Mouse (Mus musculus) MEL-GATA-1-ER (cell line): Measurements from ENCODE around the gene Fcer2a.

Experiments
- DNase-seq: peaks from one replicate; pipeline ENCODE4 v3.0.0-alpha.2; 2012; ENCODE audit warnings: low read depth; ENCODE audit errors: extremely low read depth

The Fcer2a gene

DNA sequence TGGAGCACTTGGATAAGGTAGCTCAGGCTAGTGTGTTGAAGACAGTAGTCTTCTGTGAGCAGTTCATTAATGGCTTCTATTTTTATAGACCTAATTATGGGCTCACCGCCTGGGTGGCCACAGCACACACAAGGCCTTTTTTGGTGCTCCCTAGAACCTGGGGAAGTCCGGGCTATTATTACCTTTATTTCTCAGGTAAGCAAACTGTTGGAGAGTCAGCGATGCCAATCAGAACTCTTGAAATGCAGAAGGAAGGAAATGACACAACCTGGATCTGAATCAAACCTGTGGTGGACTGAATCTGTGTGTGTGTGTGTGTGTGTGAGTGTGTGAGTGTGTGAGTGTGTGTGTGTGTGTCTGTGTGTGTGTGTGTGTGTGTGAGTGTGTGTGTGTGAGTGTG, at the start of gene Fcer2a:
Gene Fcer2a (minus strand): TSS at position 55 of the 400 bp plus-strand sequence.
- DNase-seq: no peak

- DNase-seq: no peak
These were observed 43.0 kb upstream of the Fcer2a start for GRCm38 (mm10) chr8:3736947-3737346.

GRCm38 (mm10) chr8:3735599-3735998, 41.6 kb upstream of the Fcer2a start:
- DNase-seq: no peak

GRCm38 (mm10) chr8:3734084-3734483, 40.1 kb upstream of the Fcer2a start:
- peak; percentile 42 for DNase-seq

- DNase-seq: no peak
These were observed 27.1 kb upstream of the Fcer2a start for GRCm38 (mm10) chr8:3721041-3721440.

DNA sequence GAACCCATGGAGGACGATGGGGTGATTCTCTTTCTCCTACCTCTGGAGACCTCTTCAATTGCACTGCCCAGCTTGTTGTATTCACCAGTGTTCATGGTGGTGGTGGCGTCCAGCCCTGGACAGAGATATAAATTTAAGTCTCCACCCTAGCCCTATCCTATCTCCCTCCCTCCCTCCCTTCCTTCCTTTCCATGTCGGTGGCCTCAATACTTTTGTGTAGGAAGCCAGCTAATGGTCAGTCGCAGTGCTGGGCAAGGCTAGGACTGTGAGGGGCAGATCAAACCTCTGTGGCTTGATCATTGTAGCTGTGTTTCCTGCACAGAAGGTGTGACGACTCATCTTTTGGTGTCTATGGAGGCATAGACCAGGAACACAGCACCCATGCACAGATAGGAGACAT, 26.6 kb upstream of the Fcer2a start, which contains the start of gene Clec4g:
Gene Clec4g (minus strand): TSS at position 101 of the 400 bp plus-strand sequence.
- no peak for DNase-seq

- DNase-seq: peak; percentile 41
These were observed 24.6 kb upstream of the Fcer2a start for GRCm38 (mm10) chr8:3718559-3718958.

DNA sequence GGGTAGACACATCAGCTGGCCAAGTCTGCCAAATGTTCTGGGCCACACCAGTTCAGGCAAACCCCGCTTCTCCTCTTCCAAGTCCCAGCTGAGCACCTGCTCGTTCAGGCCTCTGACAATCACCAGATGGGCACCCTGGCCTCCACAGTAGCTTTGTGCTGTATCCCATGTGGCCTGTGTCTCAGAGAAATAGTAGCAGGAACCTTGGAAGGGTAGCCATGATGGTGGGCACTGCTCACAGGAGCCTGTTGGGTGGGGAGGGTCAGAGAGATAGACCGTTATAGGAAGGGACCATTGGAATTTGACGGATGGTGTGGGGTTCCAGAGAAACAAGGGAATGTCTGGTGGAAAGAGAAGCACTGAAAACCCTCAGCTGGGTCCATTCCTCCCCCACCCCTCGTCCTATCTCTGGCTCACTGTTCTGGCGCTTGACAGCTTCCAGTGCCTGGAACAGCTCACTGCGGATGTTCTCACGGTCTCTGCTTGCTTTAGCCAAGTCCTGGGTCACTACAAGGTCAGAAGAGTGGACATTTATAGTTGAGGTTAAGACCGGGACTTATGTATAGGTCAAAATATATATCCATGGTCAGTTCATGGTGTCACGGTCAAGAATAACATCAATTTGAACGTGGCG, 23.5 kb upstream of the Fcer2a start:
- DNase-seq: no peak

DNA sequence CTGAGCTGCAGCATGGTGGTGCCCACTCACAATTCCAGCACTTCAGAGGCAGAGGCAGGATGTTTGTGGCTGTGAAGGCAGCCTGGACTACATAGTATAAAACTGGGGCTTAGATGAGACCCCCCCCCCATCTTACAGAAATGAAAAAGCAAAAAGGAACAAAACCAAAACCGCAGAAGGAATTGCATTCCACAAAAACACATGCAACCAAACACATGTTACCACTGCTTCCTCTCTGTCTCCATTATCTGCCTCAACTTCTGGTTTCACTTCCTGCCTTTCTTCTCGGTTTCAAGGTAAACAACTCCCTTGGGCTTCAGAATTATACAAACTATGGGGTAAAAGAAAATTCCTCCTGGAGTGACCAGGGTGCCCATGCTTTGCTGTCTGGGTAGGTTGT, 17.7 kb upstream of the Fcer2a start:
- DNase-seq: peak; percentile 78

GRCm38 (mm10) chr8:3710312-3710711, 16.3 kb upstream of the Fcer2a start:
- no peak for DNase-seq

DNA sequence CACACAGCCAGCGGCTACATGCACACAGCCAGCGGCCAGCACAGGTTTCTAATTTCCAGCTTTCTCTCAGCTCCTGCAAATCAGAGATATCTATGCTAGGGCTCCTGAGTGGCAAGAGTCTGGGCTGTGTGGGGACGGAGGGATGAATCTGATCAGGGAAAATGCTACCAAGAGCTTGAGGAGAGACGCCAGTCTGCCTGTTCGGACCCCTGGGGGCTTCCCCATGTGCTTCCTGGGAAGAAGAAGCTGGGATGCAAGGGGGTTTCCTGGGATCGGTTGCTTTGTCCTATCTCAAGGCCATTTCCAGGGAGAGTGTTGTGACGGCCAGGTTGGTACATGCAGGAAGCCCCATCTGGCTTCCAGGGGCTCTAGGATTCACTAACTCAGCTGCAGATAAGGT, 13.6 kb upstream of the Fcer2a start:
- no peak for DNase-seq

DNA sequence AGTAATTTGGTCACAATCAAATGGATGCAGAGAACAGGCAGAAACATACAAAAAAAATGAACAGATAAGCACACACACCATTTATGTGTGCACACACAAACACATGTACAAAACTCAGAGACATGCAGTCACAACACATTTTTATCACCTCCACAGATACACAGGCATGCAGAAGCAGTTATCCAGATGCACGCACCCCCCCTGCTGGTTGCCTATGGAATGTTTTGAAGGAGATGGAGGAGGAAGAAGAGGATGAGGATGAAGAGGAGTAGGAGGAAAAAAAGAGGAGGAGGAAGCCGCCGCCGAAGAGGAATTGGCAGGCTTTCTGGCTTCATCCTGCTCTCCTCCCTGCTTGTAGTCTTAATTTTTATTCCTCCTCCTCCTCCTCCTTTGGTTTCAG, 11.7 kb upstream of the Fcer2a start:
- DNase-seq: no peak

DNA sequence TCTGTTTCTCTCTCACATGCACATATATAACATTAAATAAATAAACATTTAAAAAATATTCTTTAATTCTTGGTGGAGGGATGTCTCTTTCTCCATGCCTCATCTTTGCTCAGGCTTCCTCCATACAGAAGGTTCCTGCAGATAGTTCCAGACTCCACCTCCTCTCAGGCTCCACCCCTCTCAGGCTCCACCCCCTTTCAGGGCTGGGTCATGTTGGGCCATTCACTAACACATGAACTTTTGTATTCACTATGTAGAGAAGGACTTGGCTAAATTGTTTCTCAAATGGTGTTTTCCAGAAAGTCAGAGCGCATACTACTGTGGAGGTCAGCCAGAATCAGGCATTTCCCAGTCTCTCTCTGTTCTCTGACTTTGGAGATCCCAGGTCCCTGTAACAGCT, 7.5 kb upstream of the Fcer2a start:
- peak; percentile 29 for DNase-seq

DNA sequence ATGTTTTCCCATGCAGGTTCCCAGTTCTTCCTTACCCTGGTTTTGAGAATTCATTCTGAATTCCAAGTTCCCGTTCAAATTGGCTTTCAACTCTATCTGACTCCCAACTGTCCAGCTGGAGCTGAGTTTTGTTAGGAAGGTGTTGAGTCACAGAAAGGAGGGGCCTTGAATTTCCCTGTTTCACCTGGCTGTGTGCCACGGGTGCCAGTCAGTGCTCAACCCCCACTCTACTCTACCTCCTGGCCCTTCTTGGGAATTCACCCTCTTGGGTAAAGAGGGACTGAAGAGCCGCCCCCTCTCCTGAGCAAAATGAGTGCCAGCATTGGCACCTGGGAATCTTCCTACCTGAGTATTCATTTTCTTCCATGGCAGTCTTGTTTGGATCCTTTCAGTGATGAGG, 3.2 kb downstream of the Fcer2a start:
- no peak for DNase-seq

DNA sequence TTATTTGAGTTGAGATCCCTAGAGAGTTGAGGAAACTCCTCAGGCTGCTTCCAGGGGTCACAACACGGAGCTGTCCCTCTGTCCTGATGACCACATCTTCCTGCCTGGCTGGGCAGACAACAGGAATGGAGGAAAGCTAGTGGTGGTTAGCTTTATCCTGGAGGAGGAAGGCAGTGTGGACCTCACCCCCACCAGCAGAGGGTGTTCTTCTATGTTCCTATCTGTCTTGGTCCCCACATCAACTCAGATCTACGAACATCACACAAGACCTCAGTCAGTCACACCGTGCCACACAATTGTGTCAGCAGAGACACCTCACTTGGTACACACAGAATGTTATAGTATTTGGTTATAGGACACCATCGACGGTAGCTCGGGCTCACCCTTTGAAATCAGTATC, 6.4 kb downstream of the Fcer2a start:
- no peak for DNase-seq

- no peak for DNase-seq
These were observed 8.6 kb downstream of the Fcer2a start for GRCm38 (mm10) chr8:3685422-3685821.

- DNase-seq: no peak
These were observed 9.4 kb downstream of the Fcer2a start for GRCm38 (mm10) chr8:3684530-3684929.

DNA sequence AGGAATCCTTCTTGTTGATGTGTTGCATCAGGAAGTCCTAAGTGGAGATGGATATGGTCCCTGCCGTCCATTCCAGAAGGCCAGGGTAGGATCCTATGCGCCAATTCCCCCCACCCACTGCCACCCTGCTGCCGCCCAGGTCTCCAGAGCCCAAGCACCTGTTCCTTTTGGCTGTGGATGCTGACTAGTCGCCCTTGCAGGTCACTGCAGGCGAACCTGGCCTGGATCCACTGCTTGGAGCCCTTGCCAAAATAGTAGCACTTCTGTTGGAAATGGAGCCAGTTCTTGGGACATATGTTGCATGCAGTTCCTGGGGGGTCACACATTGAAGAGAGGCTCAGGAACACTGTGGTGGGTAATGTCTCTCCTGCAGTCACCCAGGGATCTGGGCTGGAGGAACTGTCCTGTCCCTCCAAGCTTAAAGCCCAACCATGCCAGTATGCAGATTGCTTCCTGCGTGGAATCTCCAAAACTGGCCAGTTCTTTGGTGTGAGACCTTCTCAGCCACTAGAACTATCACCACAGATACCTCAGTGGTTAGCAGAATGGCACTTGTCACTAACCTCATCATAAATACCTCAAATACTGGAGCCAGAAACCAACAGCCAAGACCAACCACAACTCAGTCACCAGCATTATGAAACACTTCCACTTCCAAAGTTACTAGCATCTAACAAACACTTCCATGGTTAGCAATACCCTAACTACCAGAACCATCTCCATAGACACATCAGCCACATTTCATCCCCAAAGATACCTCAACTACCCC, 10.4 kb downstream of the Fcer2a start:
- DNase-seq: no peak

DNA sequence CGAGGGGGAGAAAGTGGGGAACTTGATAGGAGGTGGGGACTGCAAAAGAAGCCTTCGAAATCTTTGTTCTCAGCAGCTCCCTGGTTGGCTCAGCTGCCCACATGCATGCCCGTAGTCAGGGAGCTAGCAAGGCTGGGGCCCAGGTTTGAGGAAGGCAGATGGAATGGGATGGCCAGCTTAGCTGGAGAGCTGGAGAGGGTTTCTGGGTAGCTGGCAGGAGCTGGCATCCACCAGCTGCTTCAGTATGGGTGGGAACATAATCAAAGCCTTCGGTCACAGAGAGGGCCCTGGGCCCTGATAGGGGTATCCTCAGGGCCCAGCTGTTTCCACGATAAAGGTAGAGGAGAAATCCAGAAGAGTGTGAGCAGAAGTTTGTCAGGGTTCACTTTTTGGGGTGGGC, 11.5 kb downstream of the Fcer2a start:
- no peak for DNase-seq

- DNase-seq: no peak
These were observed 14.3 kb downstream of the Fcer2a start for GRCm38 (mm10) chr8:3679656-3680055.

DNA sequence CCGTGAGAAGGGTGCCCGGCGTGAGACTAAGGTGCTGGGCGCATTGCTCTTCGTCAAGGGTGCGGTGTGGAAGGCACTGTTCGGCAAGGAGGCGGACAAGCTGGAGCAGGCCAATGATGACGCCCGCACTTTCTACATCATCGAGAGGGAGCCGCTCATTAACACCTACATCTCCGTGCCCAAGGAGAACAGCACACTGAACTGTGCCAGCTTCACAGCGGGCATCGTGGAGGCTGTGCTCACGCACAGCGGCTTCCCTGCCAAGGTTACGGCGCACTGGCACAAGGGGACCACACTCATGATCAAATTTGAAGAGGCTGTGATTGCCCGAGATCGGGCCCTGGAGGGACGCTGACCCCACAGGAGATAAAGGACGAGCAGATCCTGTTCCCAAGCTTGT, 14.7 kb downstream of the Fcer2a start:
- no peak for DNase-seq

DNA sequence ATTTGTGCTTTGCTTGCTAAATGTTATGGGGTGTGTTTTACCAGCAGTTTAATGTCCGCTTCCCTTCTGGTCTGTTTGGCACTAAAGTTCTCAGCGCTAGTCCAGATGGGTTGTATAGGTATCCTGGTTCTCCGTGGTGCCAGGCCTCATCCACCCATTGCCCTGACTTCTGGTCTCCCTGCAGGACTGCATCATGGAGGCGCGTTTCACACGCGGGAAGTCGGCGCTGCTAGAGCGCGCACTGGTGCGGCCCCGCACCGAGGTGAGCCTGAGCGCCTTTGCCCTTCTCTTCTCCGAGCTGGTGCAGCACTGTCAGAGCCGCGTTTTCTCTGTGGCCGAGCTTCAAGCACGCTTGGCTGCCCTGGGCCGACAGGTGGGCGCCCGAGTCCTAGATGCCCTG, 15.1 kb downstream of the Fcer2a start:
- no peak for DNase-seq

GRCm38 (mm10) chr8:3676993-3677579, 16.9 kb downstream of the Fcer2a start:
- DNase-seq: peak; percentile 33
